Mouse (Mus musculus): ENCODE data around the gene Lrrc28.

GRCm38 (mm10) chr7:67486925-67487760 is 157.9 kb downstream of the Lrrc28 start:
- TF ChIP-seq CTCF (IDR thresholded peaks at IDR 0.05; ENCODE audit: low read depth, low read length) (no peak), POLR2A (IDR thresholded peaks at IDR 0.05; ENCODE audit: extremely low read depth, insufficient read depth, low read length) (no peak)
